Mouse (Mus musculus) hindbrain, embryonic 11.5 days (tissue): Measurements from ENCODE around the gene Erf. TPM values are rescaled to one million over a fixed set of nuclear protein-coding genes. Genes with fewer than 3 reads are reported as not detected.
A peak's percentile ranks its signal among the peaks of the same experiment; 100 is the strongest.
"Not testable (repeated sequence)": the region's sequence is repeated elsewhere in the genome, so short reads cannot be mapped to it uniquely, and the experiment has no call there.

Experiments used
- ATAC-seq: fragments of 200-750 bp; cut with Nextera tagmentation; 2 replicates; pipeline ENCODE4 v1.8.0; 2017; ENCODE audit warnings: mild to moderate bottlenecking, moderate TSS enrichment, moderate library complexity; ENCODE audit not compliant: low FRiP score
- DNase-seq: peaks from one replicate; pipeline ENCODE4 v3.0.0-alpha.2; 2015; ENCODE audit warnings: low spot score
- H3K27ac ChIP-seq: fragments of 300-500 bp; sonication (generic); 2 replicates; pipeline ENCODE4 v1.5.1; 2014; ENCODE audit warnings: mild to moderate bottlenecking, low read depth, low read length
- H3K27me3 ChIP-seq: fragments of 300-500 bp; sonication (generic); 2 replicates; pipeline ENCODE4 v1.6.1; 2014; ENCODE audit warnings: mild to moderate bottlenecking, low read length, moderate library complexity, mixed read lengths; ENCODE audit not compliant: control insufficient read depth, insufficient read depth
- H3K36me3 ChIP-seq: fragments of 300-500 bp; sonication (generic); 2 replicates; pipeline ENCODE4 v1.6.1; 2014; ENCODE audit warnings: mild to moderate bottlenecking, low read length, moderate library complexity, mixed read lengths; ENCODE audit not compliant: control insufficient read depth, insufficient read depth
- H3K4me1 ChIP-seq: fragments of 300-500 bp; sonication (generic); replicated peaks from 2 replicates; pipeline ENCODE4 v1.6.1; 2014; ENCODE audit warnings: low read length, mixed read lengths; ENCODE audit not compliant: control insufficient read depth, insufficient read depth
- H3K4me2 ChIP-seq: fragments of 300-500 bp; sonication (generic); replicated peaks from 2 replicates; pipeline ENCODE4 v1.6.1; 2014; ENCODE audit warnings: mild to moderate bottlenecking, low read depth, low read length
- H3K4me3 ChIP-seq: fragments of 300-500 bp; sonication (generic); 2 replicates; pipeline ENCODE4 v1.5.1; 2014; ENCODE audit warnings: low read depth, low read length
- H3K9ac ChIP-seq: fragments of 300-500 bp; sonication (generic); 2 replicates; pipeline ENCODE4 v1.6.1; 2014; ENCODE audit warnings: low read depth, low read length
- H3K9me3 ChIP-seq: fragments of 300-500 bp; sonication (generic); 2 replicates; pipeline ENCODE4 v1.6.1; 2016; ENCODE audit warnings: low read length; ENCODE audit not compliant: control insufficient read depth
- WGBS: fragments of 180-500 bp; shearing (Covaris S2); extraction: QIAGEN DNeasy Blood & Tissue Kit; methylation state at CpG from one replicate; pipeline ENCODE4 v1.1.7; 2014; 5-methylcytosine and 5-hydroxymethylcytosine counted together
- polyA plus RNA-seq: library from polyadenylated mRNA; unstranded; fragments of >200 nt; fragmentation: Nextera tagmentation; extraction: Ambion mirVana; gene quantifications from 2 replicates; pipeline ENCODE4 v1.2.1, GENCODE M21; 2014

Erf gene
- polyA plus RNA-seq, 1 experiment from 2014 or later, result 14.2 TPM

DNA sequence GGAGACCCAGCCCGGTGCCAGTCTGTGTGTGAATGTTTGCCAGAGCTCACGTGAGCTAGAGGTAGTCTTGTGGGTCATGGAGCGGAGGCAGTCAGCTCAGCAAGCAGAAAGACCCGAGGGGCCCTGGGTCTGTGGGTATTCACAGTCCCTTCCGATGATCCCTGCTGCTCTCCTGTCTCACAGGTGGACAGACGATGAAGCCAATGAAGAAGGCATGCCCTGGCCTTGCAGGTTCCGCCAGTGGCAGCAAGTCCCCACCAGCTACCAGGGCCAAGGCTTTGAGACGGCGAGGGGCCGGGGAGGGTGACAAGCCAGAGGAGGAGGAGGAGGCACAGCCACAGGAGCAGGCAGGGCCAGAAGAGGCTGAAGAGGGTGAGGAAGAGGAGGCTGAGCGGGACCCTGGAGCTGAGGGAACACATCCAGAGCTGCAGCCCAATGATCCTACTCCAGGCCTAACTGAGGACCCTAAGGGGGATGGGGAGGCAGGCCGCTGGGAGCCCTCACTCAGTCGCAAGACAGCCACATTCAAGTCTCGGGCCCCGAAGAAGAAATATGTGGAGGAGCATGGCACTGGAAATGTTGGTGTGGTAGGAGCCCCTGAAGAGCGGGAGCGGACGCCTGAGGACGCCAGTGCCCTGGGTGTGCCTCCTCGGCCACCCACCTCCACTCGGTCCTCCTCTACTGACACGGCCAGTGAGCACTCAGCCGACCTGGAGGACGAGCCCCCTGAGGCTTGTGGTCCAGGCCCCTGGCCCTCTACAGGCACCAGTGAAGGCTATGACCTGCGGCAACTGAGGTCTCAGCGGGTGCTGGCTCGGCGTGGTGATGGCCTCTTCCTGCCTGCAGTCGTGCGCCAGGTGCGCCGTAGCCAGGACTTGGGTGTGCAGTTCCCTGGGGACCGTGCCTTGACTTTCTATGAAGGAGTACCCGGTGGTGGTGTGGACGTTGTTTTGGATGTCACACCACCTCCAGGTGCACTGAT, 20.4 kb upstream of the Erf start:
- H3K9ac ChIP-seq, result no peak overlapping the region
- no peaks in the 10 kb centered on the region for H3K27me3 ChIP-seq
- H3K4me1 ChIP-seq, result peaks cover 3% of the 10 kb centered on the region
- WGBS, result 89% methylated on average over 35 of the region's 35 CpGs
- ATAC-seq (no peak), DNase-seq (no peak)
- H3K27ac ChIP-seq, result no peak overlapping the region
- no peaks in the 10 kb centered on the region for H3K9me3 ChIP-seq
- no peak overlapping the region for H3K4me2 ChIP-seq
- H3K4me3 ChIP-seq, result no peak overlapping the region
- no peaks in the 10 kb centered on the region for H3K36me3 ChIP-seq

DNA sequence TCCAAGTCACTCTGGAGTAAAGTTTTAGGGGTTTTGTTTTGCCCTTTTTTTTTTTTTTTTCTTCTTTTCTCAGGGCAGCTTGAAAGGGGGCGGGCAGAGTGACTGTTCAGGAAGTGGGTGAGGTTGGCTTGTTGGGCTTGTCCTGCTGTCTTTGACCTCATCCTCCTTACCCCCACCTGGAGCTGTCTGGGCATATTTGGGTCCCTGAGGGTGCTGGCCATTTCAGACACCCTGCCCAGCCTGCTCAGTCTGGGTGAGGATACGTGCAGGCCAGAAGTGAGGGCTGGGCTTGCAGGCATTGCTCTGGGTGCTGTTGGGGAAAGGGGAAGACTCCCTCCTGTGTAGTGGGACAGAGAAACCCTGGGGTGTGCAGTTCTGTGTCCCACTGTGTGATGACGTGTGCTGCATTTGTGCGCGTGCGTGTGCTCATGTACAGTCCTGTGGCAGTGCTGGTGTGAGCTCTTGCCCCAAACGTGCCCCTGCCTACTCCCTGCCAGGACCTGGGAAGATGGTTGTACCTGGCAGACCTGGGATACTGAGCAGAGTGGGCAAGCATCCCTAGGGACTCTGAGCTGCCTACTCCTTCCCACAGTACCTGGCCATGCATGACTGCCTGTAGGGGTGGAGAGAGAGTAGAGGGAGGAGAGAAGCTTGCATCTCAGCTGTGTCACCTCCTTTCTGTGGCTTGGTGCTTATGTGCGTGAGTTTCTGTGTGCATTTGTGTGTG, 19.1 kb upstream of the Erf start:
- no peaks in the 10 kb centered on the region for H3K27me3 ChIP-seq
- no peaks in the 10 kb centered on the region for H3K36me3 ChIP-seq
- ATAC-seq (no peak), DNase-seq (no peak)
- H3K9me3 ChIP-seq, result no peaks in the 10 kb centered on the region
- H3K4me1 ChIP-seq, result peaks cover 3% of the 10 kb centered on the region
- H3K27ac ChIP-seq, result no peak overlapping the region
- no peak overlapping the region; the same call in 1 of the 2 replicates for H3K4me3 ChIP-seq
- H3K4me2 ChIP-seq, result peak overlapping the region; percentile 0; the same call in 1 of the 2 replicates
- H3K9ac ChIP-seq, result no peak overlapping the region
- 83% methylated on average over 8 of the region's 8 CpGs for WGBS

DNA sequence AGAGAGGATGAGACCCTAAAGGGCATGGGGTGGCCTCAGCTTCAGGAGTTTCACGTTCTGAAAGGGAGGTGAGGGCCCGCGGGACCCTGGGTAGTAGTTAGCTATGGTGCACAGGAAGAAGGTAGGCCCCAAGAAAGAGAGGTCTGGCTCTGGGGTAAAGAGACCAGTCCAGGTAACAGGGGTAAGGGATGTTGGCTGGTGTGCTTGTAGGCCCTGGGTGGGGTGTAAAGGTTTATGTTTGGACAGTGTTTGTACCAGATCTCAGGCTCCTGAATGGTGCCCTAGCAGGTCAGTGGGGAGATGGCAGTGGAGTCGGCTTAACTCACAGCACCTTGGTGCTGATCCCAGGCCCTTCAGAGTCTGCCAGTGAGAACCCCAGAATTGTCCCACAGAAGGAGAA, 18.5 kb upstream of the Erf start:
- Histone ChIP-seq H3K9ac (peak overlapping the region; percentile 79), H3K4me2 (peak overlapping the region; percentile 64), H3K36me3 (no peaks in the 10 kb centered on the region), H3K27me3 (no peaks in the 10 kb centered on the region), H3K4me1 (peaks cover 3% of the 10 kb centered on the region), H3K4me3 (peak overlapping the region; percentile 64), H3K9me3 (no peaks in the 10 kb centered on the region), H3K27ac (no peak overlapping the region)
- no peak for ATAC-seq
- 47% methylated on average over 4 of the region's 4 CpGs for WGBS
- no peak for DNase-seq

DNA sequence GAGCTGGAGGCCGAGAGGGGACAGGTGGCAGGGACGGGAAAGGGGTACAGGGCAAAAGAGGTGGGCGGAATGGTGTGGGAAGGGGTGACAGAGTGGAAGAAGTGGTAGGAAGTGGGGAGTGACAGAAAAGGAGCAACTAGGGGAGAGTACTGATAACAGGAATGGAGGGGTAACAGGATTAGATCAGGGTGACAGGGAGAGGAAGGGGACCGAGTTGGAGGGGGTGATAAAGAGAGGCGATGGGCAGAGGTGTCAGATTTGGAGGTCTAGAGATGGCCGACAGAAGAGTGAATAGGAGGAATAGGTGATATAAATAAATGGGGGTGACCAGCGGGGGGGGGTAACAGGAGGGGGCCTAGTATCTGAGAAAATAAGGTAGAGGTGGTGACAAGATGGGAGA, 18.0 kb upstream of the Erf start:
- 7% methylated on average over 7 of the region's 7 CpGs for WGBS
- Histone ChIP-seq H3K4me2 (peak overlapping the region; percentile 64), H3K27me3 (no peaks in the 10 kb centered on the region), H3K4me3 (peak overlapping the region; percentile 64), H3K36me3 (no peaks in the 10 kb centered on the region), H3K9me3 (no peaks in the 10 kb centered on the region), H3K4me1 (peaks cover 3% of the 10 kb centered on the region), H3K9ac (peak overlapping the region; percentile 79), H3K27ac (peak overlapping the region; percentile 79)
- ATAC-seq, result no peak
- DNase-seq, result no peak

DNA sequence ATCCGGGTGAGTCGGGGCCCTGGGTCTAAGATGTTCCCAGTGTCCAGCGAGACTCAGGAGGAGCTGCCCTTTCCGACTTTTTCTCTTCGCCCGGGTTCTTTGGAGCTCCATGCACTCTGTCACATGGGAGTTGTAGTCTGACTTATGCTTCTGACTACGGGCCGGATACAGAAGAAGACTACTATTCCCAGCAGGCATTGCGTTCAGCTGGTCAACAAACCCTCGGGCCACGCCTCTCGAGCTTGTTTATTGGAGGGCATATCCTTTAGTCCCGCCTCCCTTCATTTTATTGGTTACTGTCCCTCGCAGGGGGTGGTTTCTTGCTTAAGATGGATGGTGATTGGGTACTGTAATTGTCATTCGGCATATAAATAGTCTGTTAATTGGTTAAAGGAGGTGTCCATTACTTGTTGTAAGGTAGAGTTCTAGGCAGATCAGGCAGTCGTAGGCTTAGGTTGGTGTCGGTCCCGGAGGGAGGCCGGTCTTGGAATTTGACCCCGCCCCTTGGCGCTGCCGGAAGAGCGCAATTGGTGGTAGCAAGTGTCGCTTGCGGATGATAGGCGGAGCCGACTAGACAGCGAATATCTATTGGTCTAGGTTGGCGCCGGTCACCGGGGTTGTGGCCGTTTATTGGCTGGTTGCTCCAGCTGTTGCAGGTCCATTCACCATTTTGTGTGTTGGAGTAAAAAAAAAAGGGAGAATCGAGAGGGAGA, 17.3 kb upstream of the Erf start:
- Histone ChIP-seq H3K36me3 (no peaks in the 10 kb centered on the region), H3K4me2 (peak overlapping the region; percentile 64), H3K27ac (peak overlapping the region; percentile 81), H3K4me3 (peak overlapping the region; percentile 64), H3K9ac (peak overlapping the region; percentile 79), H3K9me3 (no peaks in the 10 kb centered on the region), H3K27me3 (no peaks in the 10 kb centered on the region), H3K4me1 (peaks cover 3% of the 10 kb centered on the region)
- DNase-seq (peak; percentile 98), ATAC-seq (peak; percentile 97)
- WGBS, result under 1% methylated on average over 33 of the region's 33 CpGs

DNA sequence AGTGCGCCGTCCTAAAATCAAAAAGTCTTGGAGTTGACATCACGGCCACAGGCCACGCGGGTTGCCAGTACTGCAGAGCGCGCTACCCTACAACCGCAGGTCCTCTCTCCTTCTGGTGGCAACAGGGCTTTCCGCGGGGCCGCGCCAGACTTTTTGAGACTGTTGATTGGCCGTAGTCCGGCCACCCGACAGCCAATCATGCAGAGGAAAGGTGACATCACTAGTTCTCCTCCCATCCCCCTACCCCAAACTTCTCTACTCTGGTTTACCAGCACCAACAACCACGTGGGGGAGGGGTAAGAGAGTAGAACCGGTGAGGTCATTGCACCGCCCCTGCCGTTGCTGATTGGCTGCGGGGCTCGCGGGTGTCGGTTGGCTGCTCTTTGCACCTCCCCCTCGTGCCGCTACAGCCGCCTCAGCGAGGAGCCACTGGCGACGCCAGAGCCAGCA, 16.8 kb upstream of the Erf start, which contains the start of gene Cic:
Gene Cic, plus strand, starts transcription at position 404 of the 450 bp plus-strand sequence.
- Histone ChIP-seq H3K4me1 (peaks cover 3% of the 10 kb centered on the region), H3K4me2 (peak within 1 kb of the TSS; percentile 64), H3K9ac (peak within 1 kb of the TSS; percentile 79), H3K9me3 (no peaks in the 10 kb centered on the region), H3K27me3 (no peaks in the 10 kb centered on the region), H3K4me3 (peak within 1 kb of the TSS; percentile 64), H3K27ac (peak within 1 kb of the TSS; percentile 81), H3K36me3 (no peaks in the 10 kb centered on the region)
- WGBS, result under 1% methylated on average over 29 of the region's 29 CpGs
- peak; percentile 99 for DNase-seq
- ATAC-seq, result peak; percentile 88

DNA sequence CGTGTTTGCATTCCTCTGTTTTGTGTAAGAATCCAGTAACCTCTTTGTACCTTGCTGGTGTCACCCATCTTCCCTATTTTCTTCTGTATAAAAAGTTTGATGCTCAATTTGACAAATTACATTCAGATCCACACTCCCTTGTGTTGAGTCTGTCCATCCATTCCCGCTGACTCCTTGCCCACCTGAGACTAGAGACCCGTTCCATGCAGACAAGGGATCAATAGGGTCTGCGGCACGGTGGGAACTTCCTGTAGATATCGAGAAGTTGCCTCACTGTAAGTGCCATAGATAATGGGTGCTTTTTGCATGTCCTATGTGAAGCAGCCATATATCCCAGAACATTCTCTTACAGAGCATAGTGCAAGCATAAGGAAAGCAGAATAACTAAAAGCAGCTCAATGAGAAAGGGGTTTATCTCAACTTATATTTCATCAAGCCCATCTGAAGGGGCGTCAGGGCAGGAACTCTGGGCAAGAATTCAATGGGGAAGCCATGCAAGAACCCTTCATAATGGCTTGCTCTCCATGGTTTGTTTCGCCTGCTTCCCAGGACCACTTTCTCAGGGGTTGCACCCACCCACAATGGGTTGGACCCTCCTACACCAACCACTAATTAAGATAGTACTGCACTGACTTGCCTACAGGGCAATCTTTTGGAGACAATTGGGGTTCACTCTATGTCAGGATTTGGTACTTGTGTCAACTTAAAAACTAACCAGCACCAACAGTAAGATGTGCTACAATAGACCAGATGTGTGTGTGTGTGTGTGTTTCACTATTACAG, 15.8 kb upstream of the Erf start:
- 91% methylated on average over 8 of the region's 8 CpGs for WGBS
- Histone ChIP-seq H3K4me1 (peaks cover 3% of the 10 kb centered on the region), H3K4me3 (no peak overlapping the region), H3K9me3 (no peaks in the 10 kb centered on the region), H3K9ac (no peak overlapping the region), H3K4me2 (no peak overlapping the region; the same call in 1 of the 2 replicates), H3K27ac (no peak overlapping the region), H3K36me3 (no peaks in the 10 kb centered on the region), H3K27me3 (no peaks in the 10 kb centered on the region)
- DNase-seq (no peak), ATAC-seq (no peak)

DNA sequence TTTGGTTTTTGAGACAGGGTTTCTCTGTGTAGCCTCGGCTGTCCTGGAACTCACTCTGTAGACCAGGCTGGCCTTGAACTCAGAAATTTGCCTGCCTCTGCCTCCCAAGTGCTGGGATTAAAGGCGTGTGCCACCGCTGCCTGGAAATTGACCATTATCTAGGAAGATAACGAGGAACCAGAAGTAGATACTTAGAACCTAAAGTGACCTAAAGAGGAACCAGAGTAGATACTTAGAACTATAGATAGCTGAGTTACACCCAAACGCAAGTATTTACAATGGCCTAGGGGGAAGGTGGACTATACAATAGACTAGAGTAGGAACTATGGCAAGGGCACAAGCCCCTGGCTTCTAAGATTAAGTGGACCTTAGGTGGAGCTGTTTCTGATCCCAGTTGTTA, 15.2 kb upstream of the Erf start:
- DNase-seq, H3K36me3 ChIP-seq, H3K9me3 ChIP-seq, H3K27me3 ChIP-seq, H3K4me1 ChIP-seq, H3K4me3 ChIP-seq, H3K27ac ChIP-seq, H3K4me2 ChIP-seq, ATAC-seq, H3K9ac ChIP-seq: not testable (repeated sequence)
- 90% methylated on average over 5 of the region's 5 CpGs for WGBS
